Mouse (Mus musculus): Measurements from ENCODE around the gene Gtdc1.

DNA sequence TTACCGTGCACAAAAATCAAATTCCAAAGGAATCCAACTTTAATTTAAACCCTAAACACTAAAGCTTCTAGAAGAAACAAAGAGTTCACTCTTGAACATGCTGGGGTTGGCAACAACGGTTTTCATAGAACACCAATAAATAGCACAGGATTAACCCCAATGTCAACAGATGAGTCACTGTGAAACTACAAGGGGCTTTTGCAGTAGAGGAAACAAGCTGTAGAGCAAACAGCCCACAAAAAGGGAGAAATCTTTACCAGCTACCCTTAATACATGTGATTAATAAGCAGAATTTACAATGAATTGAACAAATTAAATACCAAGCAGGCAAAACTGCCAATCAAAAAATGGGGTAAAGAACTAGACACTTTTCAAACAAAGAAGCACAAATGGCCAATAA, 53.7 kb downstream of the Gtdc1 start:
- TF ChIP-seq CTCF (IDR thresholded peaks at IDR 0.05; ENCODE audit: control insufficient read depth, insufficient read depth, low read length): no peak
- no peak for TF ChIP-seq POLR2A (IDR thresholded peaks at IDR 0.05; ENCODE audit: borderline replicate concordance, control insufficient read depth, low read depth, low read length)
